Mouse (Mus musculus): ENCODE measurements at regions not wholly inside any gene's neighbourhood (a gene's known extent, or its start where the extent isn't known, plus 50 kb on each side); places are given as distances from the start of the nearest gene placed in this dataset.

GRCm38 (mm10) chr16:46587056-46587455 is 88.7 kb upstream of the Nectin3 start:
- DNase-seq (ENCODE audit: low read depth, low spot score), result peak; percentile 46

- no peak for DNase-seq (ENCODE audit: low read depth, low spot score)
Measured at GRCm38 (mm10) chr16:46584502-46584901, 86.2 kb upstream of the Nectin3 start.

GRCm38 (mm10) chr16:46581115-46581514 is 82.8 kb upstream of the Nectin3 start:
- peak; percentile 80 for DNase-seq (ENCODE audit: low read depth, low spot score)

DNA sequence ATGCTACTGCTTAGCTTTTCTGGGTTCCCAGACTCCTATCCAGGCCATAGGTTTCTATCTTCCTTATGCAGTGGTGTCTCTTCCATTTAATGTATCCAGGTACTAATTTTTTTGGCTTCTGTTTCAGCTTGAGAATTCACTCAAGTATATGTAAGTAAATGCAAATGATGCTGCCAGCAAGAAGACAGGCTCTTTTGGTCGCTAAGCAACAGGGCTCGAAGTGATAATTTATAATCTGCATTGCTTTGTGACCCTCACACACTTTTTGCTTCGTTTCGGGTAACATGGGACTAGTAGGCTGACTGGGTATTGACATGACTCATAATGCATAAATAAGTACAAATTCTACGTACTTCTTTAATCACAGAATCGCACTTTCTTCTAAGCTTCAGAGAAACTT is 75.9 kb upstream of the Nectin3 start:
- DNase-seq (ENCODE audit: low read depth, low spot score), result no peak

GRCm38 (mm10) chr16:46567446-46567845 is 69.1 kb upstream of the Nectin3 start:
- DNase-seq (ENCODE audit: low read depth, low spot score), result no peak

DNA sequence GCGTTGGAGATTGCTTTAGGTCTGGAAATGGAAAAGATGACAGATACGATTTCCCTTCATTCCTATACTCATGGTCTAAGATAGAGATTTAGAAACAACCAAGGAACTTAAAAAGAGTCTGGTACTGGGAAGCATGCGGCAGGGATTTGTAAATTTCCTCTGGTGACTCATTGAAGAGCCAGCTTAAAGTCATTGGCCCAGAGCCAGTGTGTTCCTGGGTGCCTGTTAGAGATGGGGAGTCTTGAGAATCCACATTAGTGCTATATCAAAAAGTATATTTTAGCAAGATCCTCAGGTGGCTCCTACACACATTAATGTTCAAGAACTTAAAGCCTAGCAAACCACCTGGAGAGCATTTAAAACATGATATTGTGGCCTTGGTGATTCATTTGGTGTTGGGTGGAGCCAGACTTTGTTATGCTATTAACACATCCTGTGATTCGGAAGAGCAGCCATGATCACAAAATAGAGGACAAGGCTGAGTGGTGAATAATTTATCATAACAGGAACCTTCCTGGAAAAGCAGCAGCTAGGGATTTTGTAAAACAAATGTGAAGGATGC is 67.8 kb upstream of the Nectin3 start:
- no peak for DNase-seq (ENCODE audit: low read depth, low spot score)

GRCm38 (mm10) chr16:46557281-46557680 is 59.0 kb upstream of the Nectin3 start:
- DNase-seq (ENCODE audit: low read depth, low spot score), result no peak

DNA sequence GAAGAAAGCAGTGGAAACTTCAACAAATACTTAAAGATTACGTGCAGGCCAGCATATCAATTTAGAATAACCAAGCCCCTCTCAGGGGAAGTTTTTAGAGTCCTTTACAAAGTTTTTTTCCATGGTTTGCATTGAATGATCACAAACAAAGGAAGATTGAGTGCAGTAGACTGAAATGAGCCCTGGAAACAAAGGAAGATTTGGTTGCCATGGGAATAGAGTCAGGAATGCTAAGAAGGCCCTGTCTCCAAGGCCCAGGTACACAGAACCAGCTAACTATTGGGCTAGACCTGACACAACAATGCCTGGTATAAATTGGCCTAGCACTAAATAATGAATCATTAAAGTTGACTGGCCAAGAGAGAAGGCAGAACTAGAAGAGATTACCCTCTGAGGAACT is 49.9 kb upstream of the Nectin3 start:
- no peak for DNase-seq (ENCODE audit: low read depth, low spot score)
